Mouse (Mus musculus) heart, adult 2 months (tissue): ENCODE data around the gene Podn. TPM values are rescaled to one million over a fixed set of nuclear protein-coding genes. Genes with fewer than 3 reads are reported as not detected.

Experiments used
- DNase-seq, 2 experiments: peaks; one replicate each; pipeline ENCODE4 v3.0.0; 2021
- H3K27ac ChIP-seq: fragments of 200-600 bp; 2 replicates; pipeline ENCODE4 v1.8.1; 2022
- H3K27me3 ChIP-seq: fragments of 200-500 bp; 2 replicates; pipeline ENCODE4 v1.6.1; 2012; ENCODE audit warnings: mild to moderate bottlenecking, low read length, inconsistent platforms, mixed read lengths; ENCODE audit not compliant: control insufficient read depth, insufficient read depth
- H3K36me3 ChIP-seq: fragments of 200-500 bp; 2 replicates; pipeline ENCODE4 v1.6.1; 2012; ENCODE audit warnings: low read length, inconsistent platforms; ENCODE audit not compliant: control insufficient read depth, insufficient read depth
- H3K4me1 ChIP-seq: fragments of 200-500 bp; 2 replicates; pipeline ENCODE4 v1.6.1; 2011; ENCODE audit warnings: low read length; ENCODE audit not compliant: control insufficient read depth, insufficient read depth
- H3K4me3 ChIP-seq: fragments of 200-600 bp; 2 replicates; pipeline ENCODE4 v1.8.1; 2022
- H3K79me2 ChIP-seq: fragments of 200-500 bp; replicated peaks from 2 replicates; pipeline ENCODE4 v1.6.1; 2012; ENCODE audit warnings: mild to moderate bottlenecking, inconsistent platforms, low read length, moderate library complexity, mixed read lengths; ENCODE audit not compliant: control insufficient read depth, insufficient read depth
- H3K9ac ChIP-seq: fragments of 200-500 bp; 2 replicates; pipeline ENCODE4 v1.6.1; 2012; ENCODE audit warnings: low read depth, mild to moderate bottlenecking, control low read depth, inconsistent platforms, low read length, mixed read lengths
- CTCF ChIP-seq: fragments of 200-600 bp; IDR thresholded peaks from 2 replicates; pipeline ENCODE4 v1.8.1; 2022; ENCODE audit warnings: antibody characterized with exemption, mild to moderate bottlenecking, moderate library complexity
- EP300 ChIP-seq: fragments of 200-500 bp; IDR thresholded peaks from 2 replicates; pipeline ENCODE4 v1.6.1; 2011; ENCODE audit warnings: low read depth, low read length, control low read depth; ENCODE audit not compliant: insufficient read depth
- POLR2A ChIP-seq: fragments of 200-500 bp; IDR thresholded peaks from 2 replicates; pipeline ENCODE4 v1.6.1; 2011; ENCODE audit warnings: mild to moderate bottlenecking, low read depth, low read length, control low read depth; ENCODE audit not compliant: insufficient read depth
- WGBS: fragments of 180-500 bp; shearing (Covaris S2); methylation state at CpG from one replicate; pipeline ENCODE4 v1.1.7; 2018; 5-methylcytosine and 5-hydroxymethylcytosine counted together
- intact Hi-C: fragments of 180-260 bp; cut with DNase I; formaldehyde crosslinking; loops from one replicate; pipeline ENCODE4 v1.15.1; 2025
- polyA plus RNA-seq: library from polyadenylated mRNA; depleted of rRNA; stranded (reverse); fragments of >200 nt; gene quantifications from 2 replicates; pipeline ENCODE4 v1.2.3, GENCODE M21; 2012
- total RNA-seq, 2 experiments: library from RNA; stranded (reverse); gene quantifications; 2 replicates each; pipeline ENCODE4 v1.2.3; 2021

Podn gene
- total and polyA plus RNA-seq, 3 experiments, result 17.9 to 79.6 (median 20.8) TPM

DNA sequence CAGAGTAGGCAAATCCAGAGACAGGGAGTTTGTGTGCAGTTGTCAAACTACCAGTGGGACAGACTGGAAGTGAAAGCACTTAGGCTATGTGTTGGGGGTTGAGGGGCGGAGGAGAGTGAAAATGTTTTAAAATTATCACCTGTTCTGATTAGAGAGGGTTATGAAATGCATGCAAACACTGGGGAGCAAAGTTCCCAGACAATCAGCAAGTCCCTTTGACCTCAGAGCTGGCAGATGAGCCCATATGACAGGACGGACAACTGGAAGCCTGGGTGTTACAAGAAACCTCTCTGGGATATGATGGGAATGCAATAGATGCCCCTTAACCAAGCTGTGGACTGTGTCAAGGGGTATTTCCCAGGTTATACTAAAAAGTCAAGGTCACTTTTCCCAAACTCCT is 28.2 kb downstream of the Podn start:
- DNase-seq, result no peak
- TF ChIP-seq CTCF, result no peak
- no peak for TF ChIP-seq EP300
- no peak for TF ChIP-seq POLR2A
- Histone ChIP-seq H3K27ac (no peak overlapping the region), H3K4me1 (peaks cover 1% of the 10 kb centered on the region; the same call in 1 of the 2 replicates), H3K9ac (no peak overlapping the region), H3K79me2 (peaks cover 4% of the 10 kb centered on the region), H3K27me3 (no peaks in the 10 kb centered on the region), H3K4me3 (no peak overlapping the region), H3K36me3 (peaks cover 29% of the 10 kb centered on the region)
- intact Hi-C loops, result no loop called here
- WGBS, result 62% methylated on average over 2 of the region's 2 CpGs

GRCm38 (mm10) chr4:108067261-108067660 is 29.0 kb downstream of the Podn start:
- DNase-seq, result no peak
- no peaks in the 10 kb centered on the region for H3K27me3 ChIP-seq
- peaks cover 1% of the 10 kb centered on the region; the same call in 1 of the 2 replicates for H3K4me1 ChIP-seq
- peaks cover 32% of the 10 kb centered on the region for H3K36me3 ChIP-seq
- WGBS, result 89% methylated on average over 7 of the region's 7 CpGs
- TF ChIP-seq CTCF, result no peak
- no peak for TF ChIP-seq POLR2A
- TF ChIP-seq EP300, result no peak
- no peak overlapping the region for H3K9ac ChIP-seq
- H3K27ac ChIP-seq, result no peak overlapping the region
- H3K79me2 ChIP-seq, result peaks cover 4% of the 10 kb centered on the region
- intact Hi-C loops, result no loop called here
- H3K4me3 ChIP-seq, result no peak overlapping the region

GRCm38 (mm10) chr4:108066569-108066968 is 29.7 kb downstream of the Podn start:
- Histone ChIP-seq H3K27ac (no peak overlapping the region), H3K36me3 (peaks cover 32% of the 10 kb centered on the region)

GRCm38 (mm10) chr4:108065176-108065844 is 30.9 kb downstream of the Podn start:
- no peak for DNase-seq
- Histone ChIP-seq H3K27ac (no peak overlapping the region), H3K4me1 (peaks cover 1% of the 10 kb centered on the region; the same call in 1 of the 2 replicates), H3K4me3 (no peak overlapping the region), H3K27me3 (no peaks in the 10 kb centered on the region), H3K9ac (no peak overlapping the region), H3K36me3 (peaks cover 34% of the 10 kb centered on the region), H3K79me2 (peaks cover 4% of the 10 kb centered on the region)
- intact Hi-C loops, result no loop called here
- no peak for TF ChIP-seq EP300
- no peak for TF ChIP-seq CTCF
- TF ChIP-seq POLR2A, result no peak
- WGBS, result 46% methylated on average over 2 of the region's 2 CpGs

More at GRCm38 (mm10) chr4:108066569-108066968, 29.7 kb downstream of the Podn start:
- no peaks in the 10 kb centered on the region for H3K27me3 ChIP-seq
- no peak for TF ChIP-seq CTCF
- TF ChIP-seq EP300, result no peak
- no peak for TF ChIP-seq POLR2A
- intact Hi-C loops, result no loop called here
- peaks cover 4% of the 10 kb centered on the region for H3K79me2 ChIP-seq
- no peak overlapping the region for H3K4me3 ChIP-seq
- H3K9ac ChIP-seq, result no peak overlapping the region
- DNase-seq, result no peak
- H3K4me1 ChIP-seq, result peaks cover 1% of the 10 kb centered on the region; the same call in 1 of the 2 replicates
- 75% methylated on average over 4 of the region's 4 CpGs for WGBS

GRCm38 (mm10) chr4:108063616-108064015 is 32.6 kb downstream of the Podn start:
- no peaks in the 10 kb centered on the region for H3K27me3 ChIP-seq
- no peak overlapping the region for H3K27ac ChIP-seq
- intact Hi-C loops, result no loop called here
- no peak overlapping the region for H3K9ac ChIP-seq
- TF ChIP-seq CTCF, result no peak
- no peak overlapping the region for H3K4me3 ChIP-seq
- no peak for DNase-seq
- H3K36me3 ChIP-seq, result peaks cover 29% of the 10 kb centered on the region
- H3K79me2 ChIP-seq, result peaks cover 4% of the 10 kb centered on the region
- 91% methylated on average over 6 of the region's 6 CpGs for WGBS
- peaks cover 1% of the 10 kb centered on the region for H3K4me1 ChIP-seq

GRCm38 (mm10) chr4:108062524-108062923 is 33.7 kb downstream of the Podn start:
- no peak for DNase-seq
- H3K9ac ChIP-seq, result no peak overlapping the region
- H3K79me2 ChIP-seq, result no peaks in the 10 kb centered on the region; the same call in 1 of the 2 replicates
- peaks cover 5% of the 10 kb centered on the region for H3K4me1 ChIP-seq
- H3K4me3 ChIP-seq, result no peak overlapping the region
- 90% methylated on average over 5 of the region's 5 CpGs for WGBS
- H3K27ac ChIP-seq, result no peak overlapping the region
- H3K27me3 ChIP-seq, result no peaks in the 10 kb centered on the region
- intact Hi-C loops, result no loop called here
- H3K36me3 ChIP-seq, result peaks cover 25% of the 10 kb centered on the region
- no peak for TF ChIP-seq POLR2A
- no peak for TF ChIP-seq CTCF
- no peak for TF ChIP-seq EP300
